Mouse (Mus musculus): ENCODE measurements around the gene Rprd1b.

Gene Rprd1b

GRCm38 (mm10) chr2:158152685-158153309, 124.5 kb downstream of the Rprd1b start:
- no peak for DNase-seq

- DNase-seq: no peak
These were observed 125.5 kb downstream of the Rprd1b start for GRCm38 (mm10) chr2:158153728-158154343.

- DNase-seq: no peak
These were observed 126.3 kb downstream of the Rprd1b start for GRCm38 (mm10) chr2:158154641-158155040.

GRCm38 (mm10) chr2:158155101-158155500, 126.8 kb downstream of the Rprd1b start:
- DNase-seq: no peak

GRCm38 (mm10) chr2:158155615-158156014, 127.3 kb downstream of the Rprd1b start:
- no peak for DNase-seq

GRCm38 (mm10) chr2:158156487-158156886, 128.2 kb downstream of the Rprd1b start:
- DNase-seq: no peak

GRCm38 (mm10) chr2:158157654-158158053, 129.4 kb downstream of the Rprd1b start:
- no peak for DNase-seq

GRCm38 (mm10) chr2:158159376-158160235, 131.3 kb downstream of the Rprd1b start:
- DNase-seq: no peak

- DNase-seq: no peak
These were observed 133.5 kb downstream of the Rprd1b start for GRCm38 (mm10) chr2:158161761-158162160.

GRCm38 (mm10) chr2:158163034-158163433, 134.7 kb downstream of the Rprd1b start:
- no peak for DNase-seq

- no peak for DNase-seq
These were observed 137.5 kb downstream of the Rprd1b start for GRCm38 (mm10) chr2:158165776-158166175.

GRCm38 (mm10) chr2:158166628-158167027, 138.3 kb downstream of the Rprd1b start:
- no peak for DNase-seq

- DNase-seq: no peak
These were observed 139.4 kb downstream of the Rprd1b start for GRCm38 (mm10) chr2:158167496-158168205.

- no peak for DNase-seq
These were observed 140.5 kb downstream of the Rprd1b start for GRCm38 (mm10) chr2:158168741-158169211.

- no peak for DNase-seq
These were observed 141.1 kb downstream of the Rprd1b start for GRCm38 (mm10) chr2:158169351-158169750.

GRCm38 (mm10) chr2:158169771-158170170, 141.5 kb downstream of the Rprd1b start:
- no peak for DNase-seq

- DNase-seq: no peak
These were observed 142.1 kb downstream of the Rprd1b start for GRCm38 (mm10) chr2:158170394-158170793.

- no peak for DNase-seq
These were observed 146.1 kb downstream of the Rprd1b start for GRCm38 (mm10) chr2:158174438-158174837.

- DNase-seq: no peak
These were observed 146.7 kb downstream of the Rprd1b start for GRCm38 (mm10) chr2:158174958-158175357.

- no peak for DNase-seq
These were observed 147.1 kb downstream of the Rprd1b start for GRCm38 (mm10) chr2:158175433-158175832.

- DNase-seq: no peak
These were observed 148.5 kb downstream of the Rprd1b start for GRCm38 (mm10) chr2:158176763-158177162.

GRCm38 (mm10) chr2:158177574-158177973, 149.3 kb downstream of the Rprd1b start:
- DNase-seq: no peak

GRCm38 (mm10) chr2:158178139-158178538, 149.8 kb downstream of the Rprd1b start:
- no peak for DNase-seq
